Mouse (Mus musculus) hindbrain, embryonic 14.5 days (tissue): ENCODE measurements around the gene Ttll9. TPM values are rescaled to one million over a fixed set of nuclear protein-coding genes. Genes with fewer than 3 reads are reported as not detected.

Source experiments
- ATAC-seq: fragments of 200-750 bp; cut with Nextera tagmentation; 2 replicates; pipeline ENCODE4 v1.8.0; 2017; ENCODE audit warnings: moderate number of reproducible peaks, mild to moderate bottlenecking, moderate TSS enrichment, moderate library complexity; ENCODE audit not compliant: low FRiP score
- DNase-seq: peaks from one replicate; pipeline ENCODE4 v3.0.0-alpha.2; 2015; ENCODE audit warnings: low spot score
- H3K27ac ChIP-seq: fragments of 300-500 bp; sonication (generic); 2 replicates; pipeline ENCODE4 v1.5.1; 2014; ENCODE audit warnings: mild to moderate bottlenecking, moderate library complexity
- H3K27me3 ChIP-seq: fragments of 300-500 bp; sonication (generic); 2 replicates; pipeline ENCODE4 v1.6.1; 2014; ENCODE audit warnings: mild to moderate bottlenecking, low read length, mixed read lengths; ENCODE audit not compliant: control insufficient read depth, insufficient read depth
- H3K36me3 ChIP-seq: fragments of 300-500 bp; sonication (generic); replicated peaks from 2 replicates; pipeline ENCODE4 v1.6.1; 2014; ENCODE audit not compliant: control insufficient read depth, insufficient read depth
- H3K4me1 ChIP-seq: fragments of 300-500 bp; sonication (generic); replicated peaks from 2 replicates; pipeline ENCODE4 v1.6.1; 2014; ENCODE audit warnings: antibody characterized with exemption, low read length, mixed read lengths; ENCODE audit not compliant: control insufficient read depth, insufficient read depth
- H3K4me2 ChIP-seq: fragments of 300-500 bp; sonication (generic); replicated peaks from 2 replicates; pipeline ENCODE4 v1.6.1; 2014; ENCODE audit warnings: mild to moderate bottlenecking, moderate library complexity
- H3K4me3 ChIP-seq: fragments of 300-500 bp; sonication (generic); replicated peaks from 2 replicates; pipeline ENCODE4 v1.5.1; 2014; ENCODE audit warnings: mild to moderate bottlenecking, low read length
- H3K9ac ChIP-seq: fragments of 300-500 bp; sonication (generic); 2 replicates; pipeline ENCODE4 v1.6.1; 2014
- H3K9me3 ChIP-seq: fragments of 300-500 bp; sonication (generic); 2 replicates; pipeline ENCODE4 v1.6.1; 2016; ENCODE audit warnings: low read length; ENCODE audit not compliant: control insufficient read depth
- WGBS: fragments of 180-500 bp; shearing (Covaris S2); extraction: QIAGEN DNeasy Blood & Tissue Kit; methylation state at CpG from one replicate; pipeline ENCODE4 v1.1.7; 2014; 5-methylcytosine and 5-hydroxymethylcytosine counted together
- polyA plus RNA-seq: library from polyadenylated mRNA; unstranded; fragments of >200 nt; fragmentation: Nextera tagmentation; extraction: Ambion mirVana; gene quantifications from 2 replicates; pipeline ENCODE4 v1.2.1, GENCODE M21; 2014

Gene Ttll9
- polyA plus RNA-seq, 1 experiment from 2014 or later: 8.0 TPM

GRCm38 (mm10) chr2:152933614-152934013 lies 28.7 kb upstream of the Ttll9 start:
- H3K9ac ChIP-seq: no peak overlapping the region
- no peak overlapping the region for H3K4me2 ChIP-seq
- no peaks in the 10 kb centered on the region for H3K4me1 ChIP-seq
- H3K4me3 ChIP-seq: no peak overlapping the region
- H3K27me3 ChIP-seq: no peaks in the 10 kb centered on the region
- no peaks in the 10 kb centered on the region for H3K36me3 ChIP-seq
- H3K9me3 ChIP-seq: no peaks in the 10 kb centered on the region
- DNase-seq (peak; percentile 55), ATAC-seq (no peak)
- no peak overlapping the region for H3K27ac ChIP-seq
- WGBS: 43% methylated on average over 5 of the region's 5 CpGs

DNA sequence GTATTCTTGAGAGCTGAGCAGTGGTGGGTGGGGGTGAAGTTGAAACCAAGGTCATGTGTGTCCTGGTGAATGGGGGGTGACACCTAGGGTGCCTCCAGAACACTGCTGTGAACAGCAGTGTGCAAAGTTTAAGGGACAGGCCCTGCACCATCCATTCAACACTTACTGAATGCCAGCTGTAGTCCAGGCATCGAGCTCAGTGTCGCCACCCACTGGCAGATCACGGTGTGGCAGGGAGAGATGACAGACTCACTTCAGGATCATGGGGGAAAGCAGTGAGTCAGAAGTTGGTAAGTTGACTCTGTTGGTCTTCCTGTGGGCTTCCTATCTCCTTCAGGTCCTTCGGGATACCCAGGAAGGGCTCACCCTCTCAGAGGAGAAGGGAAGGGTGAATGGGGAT lies 22.4 kb upstream of the Ttll9 start:
- Histone ChIP-seq H3K36me3 (no peaks in the 10 kb centered on the region), H3K27me3 (peaks cover 52% of the 10 kb centered on the region), H3K4me2 (no peak overlapping the region), H3K9me3 (no peaks in the 10 kb centered on the region), H3K4me3 (no peak overlapping the region), H3K9ac (no peak overlapping the region), H3K27ac (no peak overlapping the region), H3K4me1 (peaks cover 12% of the 10 kb centered on the region)
- 11% methylated on average over 4 of the region's 4 CpGs for WGBS
- ATAC-seq (no peak), DNase-seq (no peak)

DNA sequence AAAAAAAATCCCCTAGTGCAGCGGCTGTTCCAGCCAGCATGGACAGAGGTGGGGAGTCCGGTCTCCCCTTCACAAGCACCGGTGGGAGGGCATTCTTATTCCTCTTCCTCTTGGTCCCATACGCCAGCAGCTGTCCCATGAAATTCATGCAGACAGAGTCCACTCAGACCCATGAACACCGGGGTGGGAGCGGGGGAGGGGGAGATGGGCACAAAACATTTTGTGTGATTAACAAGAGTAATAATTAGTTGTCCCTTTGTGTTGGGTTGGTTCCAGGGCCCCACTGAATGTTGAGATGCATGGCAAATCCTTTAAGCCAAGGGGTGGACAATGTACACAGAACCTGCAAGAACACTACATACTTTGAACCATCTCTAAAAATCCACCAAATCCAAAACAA lies 21.2 kb upstream of the Ttll9 start:
- Histone ChIP-seq H3K27me3 (peaks cover 65% of the 10 kb centered on the region), H3K4me3 (no peak overlapping the region), H3K4me2 (no peak overlapping the region), H3K4me1 (peaks cover 12% of the 10 kb centered on the region), H3K36me3 (no peaks in the 10 kb centered on the region), H3K27ac (no peak overlapping the region), H3K9me3 (no peaks in the 10 kb centered on the region), H3K9ac (no peak overlapping the region)
- ATAC-seq (no peak), DNase-seq (no peak)
- WGBS: 74% methylated on average over 6 of the region's 6 CpGs

DNA sequence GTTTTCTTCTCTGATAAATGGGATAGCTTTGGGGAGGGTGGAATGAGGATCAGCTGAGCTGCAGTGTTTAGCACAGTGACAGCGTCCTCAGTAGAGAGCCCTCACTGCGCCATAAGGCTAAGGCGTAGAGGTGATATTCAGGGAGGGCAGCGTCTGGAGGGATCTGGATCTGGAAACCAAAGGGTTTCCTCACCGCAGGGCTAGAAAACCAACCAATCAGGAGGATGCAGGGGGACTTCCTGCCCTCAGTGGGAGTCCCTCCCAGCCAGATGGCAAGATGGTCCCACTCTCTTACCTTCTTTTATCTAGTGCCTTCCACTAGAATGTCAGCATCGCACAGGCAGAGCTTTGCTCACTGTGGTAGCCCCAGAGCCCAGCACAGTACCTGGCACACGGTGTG lies 20.5 kb upstream of the Ttll9 start:
- Histone ChIP-seq H3K36me3 (no peaks in the 10 kb centered on the region), H3K27ac (no peak overlapping the region), H3K9me3 (no peaks in the 10 kb centered on the region), H3K4me1 (peaks cover 12% of the 10 kb centered on the region), H3K4me2 (no peak overlapping the region), H3K27me3 (peaks cover 67% of the 10 kb centered on the region), H3K9ac (no peak overlapping the region), H3K4me3 (no peak overlapping the region)
- 38% methylated on average over 7 of the region's 7 CpGs for WGBS
- ATAC-seq (no peak), DNase-seq (no peak)

DNA sequence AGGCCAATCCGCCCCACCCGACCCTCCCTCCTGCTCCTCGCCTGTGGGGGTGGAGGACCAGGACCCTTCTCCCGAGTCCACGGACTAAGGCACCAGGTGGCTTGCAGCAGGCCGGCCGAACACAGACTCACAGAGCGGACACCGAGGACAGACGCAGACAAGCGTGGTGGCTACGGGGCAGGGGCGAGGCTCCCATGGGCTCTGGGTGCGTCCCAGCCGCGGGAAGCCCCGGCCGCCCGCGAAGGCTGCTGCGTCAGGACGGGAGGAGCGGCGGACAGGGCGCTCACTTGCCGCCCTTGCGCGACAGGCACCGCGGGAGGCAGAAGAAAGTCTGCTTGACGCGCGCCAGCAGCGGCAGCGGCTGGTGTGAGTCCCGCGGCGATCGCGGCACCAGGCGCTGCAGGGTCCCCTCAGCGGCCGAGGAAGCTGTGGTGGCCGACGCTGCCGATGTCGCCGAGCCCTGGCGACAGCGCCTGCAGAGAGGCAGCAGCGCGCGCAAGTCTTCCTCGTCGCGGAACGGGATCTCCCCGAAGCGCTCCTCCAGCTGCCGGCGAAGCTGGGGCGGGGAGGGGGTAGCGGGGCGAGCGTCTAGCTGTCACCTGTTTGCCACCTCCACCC lies 19.3 kb upstream of the Ttll9 start:
- under 1% methylated on average over 62 of the region's 65 CpGs for WGBS
- Histone ChIP-seq H3K4me3 (peak overlapping the region; percentile 46), H3K27me3 (peaks cover 67% of the 10 kb centered on the region), H3K4me2 (peak overlapping the region; percentile 97), H3K27ac (no peak overlapping the region), H3K9ac (peak overlapping the region; percentile 57), H3K4me1 (peaks cover 15% of the 10 kb centered on the region), H3K36me3 (no peaks in the 10 kb centered on the region), H3K9me3 (no peaks in the 10 kb centered on the region)
- DNase-seq: no peak
- peak; percentile 46; the same call in 1 of the 2 replicates for ATAC-seq

DNA sequence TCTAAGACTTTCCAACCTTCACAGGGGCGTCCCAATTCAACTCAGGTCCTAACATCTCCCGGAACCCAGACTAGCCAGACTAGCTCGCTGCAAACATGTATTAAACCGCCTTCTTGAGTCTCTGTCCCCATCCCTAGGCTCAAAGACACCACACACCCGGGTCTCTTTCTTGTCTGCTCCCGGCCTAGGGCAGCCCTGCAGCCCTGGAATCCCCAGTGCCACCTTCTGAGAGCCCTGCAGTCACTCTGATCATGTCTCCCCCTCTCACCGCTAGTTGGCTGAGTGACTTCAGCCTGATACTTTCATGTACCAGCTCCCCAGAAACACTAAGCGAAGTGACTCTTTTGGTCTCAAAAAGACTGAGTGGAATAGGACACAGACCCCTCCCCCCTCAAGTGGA lies 18.7 kb upstream of the Ttll9 start:
- H3K27me3 ChIP-seq: peaks cover 67% of the 10 kb centered on the region
- peak overlapping the region; percentile 57 for H3K9ac ChIP-seq
- peak overlapping the region; percentile 97 for H3K4me2 ChIP-seq
- H3K9me3 ChIP-seq: no peaks in the 10 kb centered on the region
- DNase-seq (no peak), ATAC-seq (no peak)
- peaks cover 15% of the 10 kb centered on the region for H3K4me1 ChIP-seq
- H3K36me3 ChIP-seq: no peaks in the 10 kb centered on the region
- no peak overlapping the region for H3K27ac ChIP-seq
- peak overlapping the region; percentile 46 for H3K4me3 ChIP-seq
- 11% methylated on average over 8 of the region's 8 CpGs for WGBS

- ATAC-seq (no peak), DNase-seq (no peak)
- Histone ChIP-seq H3K9ac (no peak overlapping the region), H3K27ac (no peak overlapping the region), H3K4me1 (peaks cover 15% of the 10 kb centered on the region), H3K36me3 (no peaks in the 10 kb centered on the region), H3K9me3 (no peaks in the 10 kb centered on the region), H3K27me3 (peaks cover 67% of the 10 kb centered on the region), H3K4me2 (no peak overlapping the region), H3K4me3 (no peak overlapping the region)
- WGBS: 59% methylated on average over 9 of the region's 9 CpGs
Observed at GRCm38 (mm10) chr2:152944013-152944412, 18.3 kb upstream of the Ttll9 start.

- H3K27ac ChIP-seq: no peak overlapping the region
- H3K4me1 ChIP-seq: peaks cover 21% of the 10 kb centered on the region
- no peaks in the 10 kb centered on the region for H3K36me3 ChIP-seq
- ATAC-seq (no peak), DNase-seq (no peak)
- H3K4me3 ChIP-seq: no peak overlapping the region
- H3K9ac ChIP-seq: no peak overlapping the region
- H3K4me2 ChIP-seq: no peak overlapping the region
- WGBS: 36% methylated on average over 7 of the region's 7 CpGs
- H3K27me3 ChIP-seq: peaks cover 48% of the 10 kb centered on the region
- H3K9me3 ChIP-seq: no peaks in the 10 kb centered on the region
Observed at GRCm38 (mm10) chr2:152947098-152947497, 15.2 kb upstream of the Ttll9 start.

DNA sequence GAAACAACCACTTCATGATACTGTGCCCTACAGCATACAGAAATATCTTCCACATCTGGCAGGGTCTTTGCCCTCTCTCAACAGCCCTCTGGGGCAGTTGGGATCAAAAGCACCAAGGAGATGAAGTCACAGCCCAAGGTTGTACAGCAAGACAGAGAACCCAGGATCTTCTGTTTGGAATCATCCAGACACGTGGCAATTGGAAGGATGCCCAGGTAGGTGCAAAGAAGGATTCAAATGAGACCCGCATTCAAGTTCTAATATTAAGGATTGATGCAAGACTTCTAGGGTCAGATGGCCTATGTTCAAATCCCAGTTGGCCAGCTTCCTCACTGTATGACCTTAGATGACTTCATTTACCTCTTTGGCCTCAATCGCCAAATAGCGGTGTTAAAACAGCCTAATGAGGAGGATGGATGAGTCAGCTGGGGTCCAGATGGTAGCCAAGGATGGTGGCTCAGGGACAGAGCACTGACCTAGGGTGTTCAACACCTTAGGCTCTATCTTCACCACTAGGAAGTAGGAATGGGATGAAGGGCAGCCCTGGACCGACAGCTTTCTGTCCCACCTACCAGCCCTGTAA lies 13.8 kb upstream of the Ttll9 start:
- Histone ChIP-seq H3K27me3 (peaks cover 35% of the 10 kb centered on the region), H3K4me3 (no peak overlapping the region), H3K4me1 (peaks cover 15% of the 10 kb centered on the region; the same call in 1 of the 2 replicates), H3K9me3 (no peaks in the 10 kb centered on the region), H3K36me3 (no peaks in the 10 kb centered on the region), H3K27ac (no peak overlapping the region), H3K9ac (no peak overlapping the region), H3K4me2 (no peak overlapping the region)
- no peak for DNase-seq
- 91% methylated on average over 5 of the region's 5 CpGs for WGBS
- ATAC-seq: no peak
